Mouse (Mus musculus) G1E (cell line): ENCODE measurements around the gene Cxcr5.

Source experiments
- CTCF ChIP-seq: IDR thresholded peaks from 2 replicates; pipeline ENCODE4 v1.5.1; 2012; ENCODE audit warnings: low read depth, low read length, inconsistent platforms, mixed read lengths
- GATA1 ChIP-seq: IDR thresholded peaks from 2 replicates; pipeline ENCODE4 v1.6.1; 2012; ENCODE audit warnings: borderline replicate concordance, low read length, inconsistent platforms, mixed read lengths
- GATA2 ChIP-seq: IDR thresholded peaks from 2 replicates; pipeline ENCODE4 v1.6.1; 2012; ENCODE audit warnings: low read depth, low read length, inconsistent platforms, borderline replicate concordance
- TAL1 ChIP-seq: conservative IDR thresholded peaks from 2 replicates; pipeline ENCODE4 v1.6.1; 2012; ENCODE audit warnings: low read depth, low read length, inconsistent platforms, mixed read lengths

DNA sequence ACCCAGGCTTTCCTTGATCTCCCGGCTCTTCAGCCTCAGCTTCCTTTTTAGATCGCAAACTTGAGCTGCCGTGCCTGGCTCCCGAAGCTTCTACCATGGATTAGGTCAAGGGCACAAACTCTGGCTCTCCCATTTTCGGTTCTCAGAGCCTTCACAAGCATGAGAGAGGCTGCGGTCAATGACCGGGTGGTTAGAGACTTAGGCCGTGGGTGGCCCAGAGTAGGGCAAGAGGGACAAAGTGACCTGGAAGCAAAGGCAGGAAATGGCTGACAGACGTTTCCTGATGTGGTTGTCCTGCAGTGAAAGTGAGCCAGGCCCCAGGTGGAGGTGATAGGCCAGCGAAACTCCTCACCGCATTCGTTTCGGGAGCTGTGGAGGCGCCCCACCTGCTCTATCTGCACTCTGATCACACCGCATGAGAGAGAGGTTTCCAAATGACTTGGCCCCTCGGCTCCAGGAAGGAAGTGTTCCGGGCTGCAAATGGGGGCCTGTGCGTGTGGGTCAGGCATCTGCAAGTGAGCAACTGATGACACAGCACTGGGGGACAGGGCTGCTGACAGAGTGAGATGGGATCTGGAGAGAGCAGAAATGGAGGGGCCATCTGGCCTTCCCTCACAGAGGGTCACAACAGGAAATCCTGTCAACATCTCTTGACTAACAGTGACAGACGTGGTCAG lies 23.9 kb downstream of the Cxcr5 start:
- TF ChIP-seq GATA1, result no peak
- TF ChIP-seq CTCF, result no peak
- no peak for TF ChIP-seq TAL1
- TF ChIP-seq GATA2, result no peak
